Mouse (Mus musculus) urinary bladder, postnatal 4 days (tissue): ENCODE data around the gene Rpl11.
A peak's percentile ranks its signal among the peaks of the same experiment; 100 is the strongest.
"Not testable (repeated sequence)": the region's sequence is repeated elsewhere in the genome, so short reads cannot be mapped to it uniquely, and the experiment has no call there.

Experiments
- DNase-seq, 2 experiments: peaks; one replicate each; pipeline ENCODE4 v3.0.0; 2021 to 2022; ENCODE audit warnings: low spot score in 2 of 2

Gene Rpl11

GRCm38 (mm10) chr4:136053247-136053596, at the start of gene Rpl11:
TSS of gene Rpl11 (minus strand) at chr4:136053428.
- peak; percentile 87 to 89 for DNase-seq

DNA sequence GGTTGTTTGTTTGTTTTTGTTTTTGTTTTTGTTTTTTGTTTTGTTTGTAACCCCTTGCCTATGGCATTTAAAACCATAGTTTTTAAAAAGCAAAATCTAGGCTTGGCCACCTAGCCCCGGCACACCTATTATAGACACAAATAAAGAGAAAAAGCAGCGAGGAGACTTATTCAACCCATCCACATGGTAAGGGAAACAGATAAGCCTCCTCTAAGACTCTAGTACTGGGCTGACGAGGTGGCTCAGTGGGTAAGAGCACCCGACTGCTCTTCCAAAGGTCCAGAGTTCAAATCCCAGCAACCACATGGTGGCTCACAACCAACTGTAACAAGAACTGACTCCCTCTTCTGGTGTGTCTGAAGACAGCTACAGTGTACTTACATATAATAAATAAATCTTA, 48.5 kb upstream of the Rpl11 start:
- not testable (repeated sequence) for DNase-seq

DNA sequence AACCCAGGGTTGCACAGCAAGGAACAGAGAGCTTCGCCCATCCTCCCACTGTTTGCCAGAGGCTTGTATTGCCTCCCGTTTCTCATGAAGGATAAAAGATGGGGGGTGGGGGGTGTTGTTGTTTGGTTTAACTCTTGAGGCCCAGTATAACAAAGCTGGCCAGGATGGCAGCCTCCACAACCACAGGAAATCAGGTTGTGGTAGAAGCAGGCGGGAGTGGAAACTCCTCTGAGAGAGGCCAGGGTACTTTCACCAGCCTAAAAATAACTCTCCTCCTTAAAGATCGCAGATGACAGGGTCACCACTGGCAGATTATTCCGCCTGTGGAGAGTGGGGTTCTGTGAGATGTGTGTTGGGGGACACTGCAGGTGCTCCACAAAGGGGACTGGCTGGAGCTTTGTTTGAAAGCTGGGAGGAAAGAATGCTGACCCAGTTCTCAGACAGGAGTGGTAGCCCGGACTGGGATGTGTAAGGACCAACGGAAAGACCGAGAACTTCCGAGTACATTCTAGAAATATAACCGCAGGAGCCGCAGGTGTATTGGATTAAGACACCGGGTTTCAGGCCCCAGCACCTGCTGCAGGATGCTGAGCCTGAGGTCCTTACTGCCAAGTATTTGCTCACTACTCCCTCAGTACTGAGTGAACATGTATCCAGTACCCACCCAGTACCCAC, 47.3 kb upstream of the Rpl11 start:
- no peak for DNase-seq

DNA sequence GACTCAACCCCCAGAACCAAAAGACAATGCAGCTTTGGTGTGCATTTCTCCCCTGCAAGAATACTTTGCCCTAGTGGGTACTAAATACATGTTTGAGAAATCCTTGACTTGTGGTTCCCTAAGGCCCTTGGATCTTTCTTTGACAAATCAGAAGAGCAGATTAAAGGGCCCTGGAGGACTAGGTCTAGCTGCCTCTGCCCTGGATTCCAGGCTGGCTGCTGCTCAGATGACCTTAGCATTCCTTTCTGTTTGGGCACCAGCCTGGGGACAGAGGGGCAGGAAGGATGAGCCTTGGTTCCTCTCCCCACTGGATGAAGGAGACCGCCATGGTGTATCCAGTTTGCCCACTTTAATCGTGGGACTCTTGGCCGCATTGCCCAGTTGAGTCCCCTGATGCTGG, 45.2 kb upstream of the Rpl11 start:
- no peak for DNase-seq

- no peak for DNase-seq
Measured at GRCm38 (mm10) chr4:136096446-136097113, 43.4 kb upstream of the Rpl11 start.

DNA sequence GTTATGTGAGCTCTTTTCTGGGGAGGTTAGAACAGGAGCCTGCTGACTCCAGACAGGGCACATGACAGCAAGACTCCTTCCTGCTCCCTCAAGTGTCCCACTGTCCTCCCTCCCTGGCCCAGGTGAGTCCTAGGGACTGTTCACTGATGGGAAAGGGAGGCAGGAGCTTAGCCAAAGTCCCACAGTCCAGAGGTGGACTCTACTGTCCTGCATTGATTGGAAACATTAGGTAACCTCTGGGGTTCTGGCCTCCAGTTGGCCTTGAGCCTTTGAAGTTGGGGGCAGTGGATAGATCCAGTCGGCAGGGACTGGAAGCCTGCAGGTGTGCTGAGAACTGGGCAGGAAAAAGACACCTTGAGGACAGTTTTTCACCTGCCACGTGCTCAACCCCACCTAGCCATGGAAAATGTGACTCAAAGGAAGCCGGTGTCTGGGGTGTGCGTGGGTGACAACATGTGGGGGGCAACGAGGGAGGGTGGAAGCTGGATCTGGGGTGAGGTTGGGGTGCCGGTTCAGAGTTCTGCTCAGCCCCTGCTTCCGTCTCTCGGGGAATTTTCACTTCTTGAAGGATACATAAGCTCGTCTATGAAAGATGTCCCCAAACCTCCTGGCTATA, 42.4 kb upstream of the Rpl11 start:
- no peak for DNase-seq

DNA sequence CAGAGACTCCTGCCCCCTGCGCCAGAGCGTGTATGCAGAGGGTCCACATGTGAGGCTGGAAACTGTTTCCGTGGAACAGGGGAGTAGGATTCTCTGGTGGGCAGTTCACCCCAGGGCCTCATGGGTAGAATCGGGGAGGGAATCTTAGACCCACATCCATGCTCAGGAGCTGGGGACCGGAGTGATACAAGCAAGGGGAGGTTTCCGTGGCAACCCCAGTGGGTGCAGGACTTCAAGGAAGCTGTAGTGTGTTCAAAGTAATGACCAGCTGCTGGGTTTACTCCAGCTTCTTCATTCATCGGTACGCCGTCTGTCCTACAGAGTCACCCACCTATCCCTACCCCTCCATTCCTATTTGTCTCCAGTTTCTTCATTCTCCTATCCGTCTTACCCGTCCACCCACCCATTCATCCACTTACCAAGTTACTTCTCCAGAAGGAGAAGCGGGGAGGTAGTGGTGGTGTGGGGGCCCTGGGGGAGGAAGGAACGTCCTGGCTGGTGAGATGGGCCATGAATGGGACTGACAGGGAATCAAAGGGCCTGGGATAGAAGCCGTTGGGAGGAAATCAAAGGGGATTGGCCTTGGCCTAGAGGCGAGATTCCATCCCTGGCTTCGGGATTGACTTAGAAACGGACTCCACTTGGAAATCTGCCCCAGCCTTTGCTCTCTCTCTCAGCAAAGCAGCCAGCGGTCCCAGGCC, 41.4 kb upstream of the Rpl11 start:
- DNase-seq, result no peak

GRCm38 (mm10) chr4:136092498-136092897, 39.3 kb upstream of the Rpl11 start:
- no peak for DNase-seq

DNA sequence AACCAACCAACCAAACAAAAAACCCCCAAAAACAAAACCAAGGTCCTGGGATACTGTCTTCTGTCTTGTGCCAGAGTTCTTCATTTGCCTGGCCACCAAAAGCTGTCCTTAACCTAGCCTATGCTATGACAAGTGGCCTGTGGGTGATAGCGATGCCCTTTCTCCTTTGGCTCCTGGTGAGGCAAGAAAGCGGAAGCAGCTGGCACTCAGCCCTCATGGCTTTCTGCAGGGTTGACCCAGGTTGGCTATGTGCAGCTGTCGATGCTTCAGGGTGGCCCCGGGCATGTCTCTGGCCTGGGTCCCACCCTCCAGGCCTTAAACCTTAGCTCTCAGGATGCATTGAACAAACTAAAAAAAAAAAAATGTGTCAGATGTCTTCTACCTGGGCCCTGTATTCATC, 38.1 kb upstream of the Rpl11 start:
- no peak for DNase-seq

GRCm38 (mm10) chr4:136089748-136090583, 36.7 kb upstream of the Rpl11 start:
- no peak for DNase-seq

DNA sequence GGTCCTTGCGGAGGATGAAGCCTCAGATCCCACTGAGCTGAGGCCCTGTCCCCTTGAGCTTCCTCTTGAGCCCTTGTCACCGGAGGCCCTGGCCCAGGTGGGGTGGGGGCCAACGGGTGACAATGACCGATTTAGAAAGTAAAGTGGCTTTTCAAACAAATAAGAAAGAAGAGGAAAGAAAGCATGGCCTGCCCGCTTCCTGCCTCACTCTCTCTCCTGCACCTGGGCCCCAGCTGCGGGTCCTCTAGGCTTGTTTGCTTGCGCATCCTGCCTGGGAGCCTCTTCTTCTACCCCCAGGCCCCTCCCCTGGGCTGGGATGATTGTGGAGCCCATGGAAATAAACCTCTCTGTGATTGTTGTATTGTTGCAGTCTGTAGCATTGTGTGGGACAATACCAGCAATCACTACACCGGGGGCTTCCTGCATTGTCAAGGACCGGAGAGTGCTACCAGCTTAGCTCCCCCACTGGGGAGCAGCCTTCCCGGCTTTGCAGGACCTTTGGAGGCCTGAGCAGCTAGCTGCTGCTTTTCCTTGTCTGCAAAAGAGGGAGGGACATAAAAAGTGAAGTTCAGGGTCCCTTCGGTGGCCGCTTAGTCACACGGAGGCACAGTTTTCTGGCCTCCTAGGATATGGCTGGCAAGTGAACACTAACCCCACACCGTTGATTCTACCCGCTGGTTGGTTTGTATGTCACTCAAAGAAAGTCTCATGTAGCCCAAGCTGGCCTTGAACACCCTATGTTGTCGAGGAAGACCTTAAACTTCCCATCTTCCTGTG, 35.9 kb upstream of the Rpl11 start:
- DNase-seq, result no peak

- no peak for DNase-seq
Measured at GRCm38 (mm10) chr4:136088364-136088763, 35.1 kb upstream of the Rpl11 start.

DNA sequence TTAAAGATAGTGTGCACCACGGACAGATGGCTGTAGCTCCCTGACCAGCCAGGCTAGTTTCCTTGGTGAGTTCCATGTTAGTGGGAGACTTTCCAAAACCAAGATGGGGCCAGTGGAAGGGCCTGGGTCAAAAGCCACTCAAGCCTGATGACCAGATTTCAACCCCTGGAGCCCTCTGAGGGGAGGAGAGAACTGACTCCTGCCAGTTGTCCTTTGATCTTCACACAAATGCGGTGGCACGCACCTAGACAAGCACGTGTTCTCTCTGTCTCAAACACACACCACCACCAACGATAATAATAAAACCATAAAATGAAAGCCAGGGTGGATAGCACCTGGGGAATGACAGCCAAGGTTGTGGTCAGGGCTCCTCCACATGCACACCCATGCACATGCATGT, 34.0 kb upstream of the Rpl11 start:
- no peak for DNase-seq

- no peak for DNase-seq
Measured at GRCm38 (mm10) chr4:136084840-136085239, 31.6 kb upstream of the Rpl11 start.

DNA sequence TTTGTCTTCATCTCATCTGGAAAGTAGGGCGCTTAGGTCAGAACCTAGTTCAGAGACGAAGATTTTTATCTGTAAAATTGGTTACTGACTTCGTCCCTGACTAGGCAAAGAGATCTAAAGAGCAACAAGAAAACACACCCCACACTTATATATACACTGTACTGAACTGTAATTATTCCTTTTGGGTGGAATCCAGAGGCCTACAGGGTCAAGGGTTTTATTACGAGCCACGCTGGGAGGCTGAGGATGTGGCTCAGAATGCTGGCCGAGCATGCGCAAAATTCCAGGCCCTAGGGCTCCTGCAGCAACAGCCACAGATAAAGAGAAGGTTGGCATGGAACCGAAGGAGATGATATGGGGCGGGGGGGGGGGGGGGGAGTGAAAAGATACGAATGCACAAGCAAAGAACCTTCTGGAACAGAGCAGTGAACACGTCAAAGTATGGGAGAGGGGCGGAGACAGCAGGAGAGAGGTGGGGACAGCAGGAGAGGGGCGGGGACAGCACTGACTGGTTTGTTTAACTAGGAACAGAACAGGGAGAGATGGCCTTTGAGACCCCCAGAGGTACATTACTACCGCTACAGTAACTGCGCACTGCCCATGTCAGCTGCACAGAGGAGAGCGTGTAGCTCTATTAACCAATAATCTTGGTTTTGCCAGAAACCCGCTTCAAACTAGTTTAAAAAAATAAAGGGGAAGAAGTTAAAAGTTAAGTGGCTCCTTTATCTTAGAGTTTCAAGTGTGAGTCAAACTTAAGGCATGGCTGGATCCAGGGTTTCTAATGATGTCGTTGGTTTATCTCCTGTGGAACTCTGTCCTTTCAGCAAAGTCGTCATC, 30.3 kb upstream of the Rpl11 start:
- no peak for DNase-seq

- no peak for DNase-seq
Measured at GRCm38 (mm10) chr4:136081729-136082128, 28.5 kb upstream of the Rpl11 start.

- no peak for DNase-seq
Measured at GRCm38 (mm10) chr4:136078649-136079048, 25.4 kb upstream of the Rpl11 start.

- no peak for DNase-seq
Measured at GRCm38 (mm10) chr4:136076776-136077538, 23.7 kb upstream of the Rpl11 start.

DNA sequence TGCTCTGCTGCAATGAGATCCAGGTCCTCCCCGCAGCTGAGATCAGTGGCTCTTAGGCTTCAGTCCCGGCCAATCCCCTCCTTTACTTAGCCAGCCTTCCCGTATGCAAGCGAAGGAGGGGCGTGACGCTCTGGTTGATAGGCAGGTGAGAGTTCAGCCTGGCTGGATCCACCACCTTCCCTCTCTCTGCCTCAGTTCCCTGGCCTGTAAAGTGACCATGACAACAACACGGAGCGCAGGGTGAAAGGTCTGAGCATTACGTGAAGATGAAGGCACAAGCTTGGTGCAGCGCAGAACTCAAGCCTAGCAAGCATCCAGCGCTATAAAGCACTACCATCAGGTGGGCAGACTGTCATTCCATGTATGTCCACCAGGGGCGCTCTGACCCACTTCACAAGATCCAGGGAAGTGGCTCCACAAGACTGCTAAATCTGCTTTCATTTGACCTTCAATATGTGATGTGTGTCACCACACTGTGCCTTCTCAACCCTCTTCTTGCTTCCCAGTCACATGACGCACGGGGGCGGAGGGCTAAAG, 18.0 kb upstream of the Rpl11 start:
- peak; percentile 64 to 84 for DNase-seq
